Mouse (Mus musculus): ENCODE measurements around the gene Ybx2. TPM values are rescaled to one million over a fixed set of nuclear protein-coding genes. Genes with fewer than 3 reads are reported as not detected.
"Not testable (repeated sequence)": the region's sequence is repeated elsewhere in the genome, so short reads cannot be mapped to it uniquely, and the experiment has no call there.

Gene Ybx2
- total RNA-seq, 2 experiments from 2014 or later, result 14.2 to 32.6 TPM

DNA sequence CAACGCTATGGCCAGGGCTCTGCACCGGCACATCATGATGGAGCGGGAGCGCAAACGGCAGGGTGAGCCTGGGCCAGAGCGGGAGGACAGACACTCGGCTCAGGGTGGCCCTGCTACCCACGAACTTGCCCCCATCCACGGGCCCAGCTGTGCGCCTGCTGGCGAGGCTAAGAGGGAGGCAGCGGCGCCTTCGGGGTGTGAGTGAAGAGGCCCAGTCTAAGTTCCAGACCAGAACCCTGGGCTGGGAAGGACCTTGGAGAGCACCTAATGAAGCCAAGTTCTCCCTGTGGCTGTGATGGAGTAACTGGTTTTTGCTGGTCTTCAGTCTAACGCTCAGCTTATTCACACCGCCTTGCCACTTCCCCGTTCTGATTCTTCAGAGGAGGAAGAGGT is 21.2 kb upstream of the Ybx2 start:
- DNase-seq (ENCODE audit: low spot score in 2 of 2), result peak in 1 of 2 experiments; percentile 42

- no peak for DNase-seq (ENCODE audit: low spot score in 2 of 2)
Observed at GRCm38 (mm10) chr11:69914917-69915430, 20.6 kb upstream of the Ybx2 start.

- no peak for DNase-seq (ENCODE audit: low spot score in 2 of 2)
Observed at GRCm38 (mm10) chr11:69915667-69916627, 19.6 kb upstream of the Ybx2 start.

GRCm38 (mm10) chr11:69916652-69917378 is 18.8 kb upstream of the Ybx2 start:
- DNase-seq (ENCODE audit: low spot score in 2 of 2), result not testable (repeated sequence)

GRCm38 (mm10) chr11:69917379-69917948 is 18.1 kb upstream of the Ybx2 start:
- no peak for DNase-seq (ENCODE audit: low spot score in 2 of 2)

- no peak for DNase-seq (ENCODE audit: low spot score in 2 of 2)
Observed at GRCm38 (mm10) chr11:69918118-69918517, 17.5 kb upstream of the Ybx2 start.

GRCm38 (mm10) chr11:69919053-69919452 is 16.5 kb upstream of the Ybx2 start:
- no peak for DNase-seq (ENCODE audit: low spot score in 2 of 2)

DNA sequence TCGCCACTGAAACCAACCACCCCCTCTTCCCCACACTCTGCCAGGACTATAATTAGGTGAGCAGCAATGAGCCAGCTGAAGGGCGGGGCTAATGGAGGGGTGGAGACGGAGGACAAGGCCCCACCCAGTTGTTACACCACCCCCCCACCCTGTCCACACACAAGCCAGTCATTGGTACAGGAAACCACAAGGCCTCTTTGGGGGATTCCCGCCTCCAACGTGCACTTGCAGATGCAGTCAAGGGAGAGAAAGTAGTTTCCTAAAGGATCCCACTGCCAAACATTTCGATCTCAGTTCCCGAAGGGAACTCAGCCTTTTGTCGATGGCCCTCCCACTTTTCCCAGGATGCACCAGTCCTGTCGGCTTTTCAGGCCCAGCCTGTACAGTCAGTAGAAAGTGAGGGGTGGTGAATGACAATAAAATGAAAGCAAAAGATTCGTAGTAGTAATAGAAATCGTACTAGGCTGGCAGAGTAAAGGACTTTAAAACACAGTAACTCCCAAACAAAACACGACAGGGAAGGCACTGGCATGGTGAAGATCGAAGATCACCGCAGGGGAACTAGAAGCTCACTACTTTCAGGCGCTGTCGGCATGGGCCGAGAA is 15.8 kb upstream of the Ybx2 start:
- DNase-seq (ENCODE audit: low spot score in 2 of 2), result peak; percentile 69 to 72

GRCm38 (mm10) chr11:69920266-69921031 is 15.1 kb upstream of the Ybx2 start:
- peak in 1 of 2 experiments; percentile 47 for DNase-seq (ENCODE audit: low spot score in 2 of 2)

DNA sequence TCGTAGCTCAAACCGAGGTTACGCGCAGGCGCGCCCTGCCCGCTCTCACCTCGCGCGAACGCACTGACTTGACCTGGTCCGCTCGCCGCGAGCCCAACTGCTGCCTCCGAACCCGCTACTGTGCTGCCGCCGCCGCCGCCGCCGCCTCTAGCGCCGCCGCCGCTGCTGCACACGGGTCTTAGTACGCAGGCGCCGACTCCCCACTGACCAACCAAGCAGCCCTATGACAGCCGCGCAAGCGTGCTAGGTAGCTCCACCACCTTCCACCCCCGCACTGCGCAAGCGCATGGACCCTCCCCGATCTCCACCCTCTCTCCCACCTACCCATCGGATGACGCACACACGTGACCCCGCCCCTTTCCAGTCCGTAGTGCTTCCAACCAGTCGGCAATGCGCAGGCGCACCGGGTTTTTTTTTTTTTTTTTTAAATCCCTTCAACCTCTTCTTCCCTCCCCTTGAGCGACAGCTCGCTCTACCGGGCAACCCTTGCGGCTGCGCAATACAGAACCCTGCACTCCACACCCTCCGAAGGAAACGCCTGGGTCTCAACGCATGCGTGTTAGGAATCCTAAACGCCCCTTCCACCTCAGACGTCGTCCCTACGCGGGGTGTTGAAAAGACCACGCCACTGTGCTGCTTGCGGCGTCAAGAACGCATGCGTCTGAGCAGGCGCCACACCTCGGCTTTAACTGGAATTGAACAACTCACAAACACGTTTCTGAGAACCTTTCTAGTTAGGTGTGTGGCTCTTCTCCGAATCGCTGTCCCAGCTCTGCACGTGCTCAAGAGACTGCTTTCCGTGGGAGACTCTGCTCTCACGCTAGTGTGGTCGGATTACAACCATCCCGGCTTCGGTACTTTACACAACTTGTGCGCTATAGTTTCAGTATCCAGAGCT is 14.2 kb upstream of the Ybx2 start, which contains the start of gene Eif5a:
Gene Eif5a (minus strand): TSS at position 845 of the 898 bp plus-strand sequence.
- DNase-seq (ENCODE audit: low spot score in 2 of 2), result peak; percentile 100

DNA sequence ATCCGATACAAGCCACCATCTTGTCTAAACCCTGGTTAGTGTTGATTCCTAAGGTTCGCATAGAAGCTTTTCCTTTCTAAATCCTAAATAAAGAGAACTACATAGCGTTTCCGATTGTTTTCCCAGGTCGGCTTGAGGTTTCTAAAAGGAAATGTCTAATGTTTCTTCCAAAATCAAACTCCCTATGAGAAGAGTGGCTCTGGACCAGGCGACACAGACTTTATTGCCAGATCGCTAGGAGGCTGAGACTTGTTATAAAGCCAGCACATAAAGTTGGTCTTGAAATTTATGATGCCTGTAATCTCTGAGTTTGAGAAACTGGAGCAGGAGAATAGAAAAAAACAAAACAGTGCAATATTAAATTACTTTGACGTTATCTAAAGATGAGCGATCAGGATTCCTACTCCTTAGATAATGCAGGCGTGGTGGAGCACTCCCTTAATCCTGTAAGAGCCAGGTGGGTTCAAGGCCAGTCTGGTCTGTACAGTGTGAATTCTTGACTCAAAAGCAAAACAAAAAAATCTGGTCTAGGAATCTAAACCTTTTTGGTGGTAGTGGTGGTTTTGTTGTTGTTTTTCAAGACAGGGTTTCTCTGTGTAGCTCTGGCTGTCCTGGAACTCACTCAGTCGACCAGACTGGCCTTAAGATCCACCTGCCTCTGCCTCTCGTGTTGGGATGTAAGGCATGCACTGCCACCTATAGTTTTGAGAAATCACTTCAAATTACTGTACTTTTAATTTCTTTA is 13.4 kb upstream of the Ybx2 start:
- DNase-seq (ENCODE audit: low spot score in 2 of 2), result peak in 1 of 2 experiments; percentile 23

- no peak for DNase-seq (ENCODE audit: low spot score in 2 of 2)
Observed at GRCm38 (mm10) chr11:69922796-69923195, 12.8 kb upstream of the Ybx2 start.

DNA sequence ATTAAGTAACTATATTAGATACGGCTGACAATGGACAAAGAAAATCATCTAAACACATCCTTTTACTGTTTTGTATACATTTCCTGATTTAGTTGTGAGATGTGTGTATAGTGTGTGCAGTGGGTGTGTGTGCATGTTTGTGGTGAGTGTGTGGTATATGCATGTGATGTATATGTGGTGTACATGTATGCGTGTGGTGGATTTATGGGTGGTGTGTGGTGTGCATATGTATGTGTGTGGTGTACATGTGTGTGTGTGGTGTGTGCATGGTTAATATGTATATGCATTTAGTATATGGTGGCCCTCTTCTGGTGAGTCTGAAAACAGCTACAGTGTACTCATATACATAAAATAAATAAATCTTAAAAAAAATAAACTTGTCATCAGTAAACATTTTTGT is 8.1 kb upstream of the Ybx2 start:
- no peak for DNase-seq (ENCODE audit: low spot score in 2 of 2)

DNA sequence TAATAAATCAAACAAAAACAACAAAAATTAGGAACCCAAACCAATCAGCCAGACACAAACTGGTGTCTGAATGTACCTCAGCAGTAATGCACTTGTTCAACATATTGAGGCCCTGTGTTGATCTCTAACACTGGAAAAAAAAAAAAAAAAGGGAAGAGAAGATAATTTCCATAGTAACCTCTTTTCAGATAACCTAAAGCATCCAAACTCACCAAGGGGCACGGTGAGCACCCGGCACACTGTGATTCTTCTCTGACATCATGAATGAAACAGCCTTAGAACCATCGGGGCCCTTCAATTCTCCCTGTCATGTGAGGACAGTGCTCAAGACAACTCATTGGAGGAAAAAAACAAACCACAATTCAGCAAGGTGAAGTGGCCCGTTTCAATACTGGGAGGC is 5.9 kb upstream of the Ybx2 start:
- DNase-seq (ENCODE audit: low spot score in 2 of 2), result no peak

- DNase-seq (ENCODE audit: low spot score in 2 of 2), result not testable (repeated sequence)
Observed at GRCm38 (mm10) chr11:69930176-69930575, 5.4 kb upstream of the Ybx2 start.

GRCm38 (mm10) chr11:69930967-69931537 is 4.5 kb upstream of the Ybx2 start:
- DNase-seq (ENCODE audit: low spot score in 2 of 2), result no peak

DNA sequence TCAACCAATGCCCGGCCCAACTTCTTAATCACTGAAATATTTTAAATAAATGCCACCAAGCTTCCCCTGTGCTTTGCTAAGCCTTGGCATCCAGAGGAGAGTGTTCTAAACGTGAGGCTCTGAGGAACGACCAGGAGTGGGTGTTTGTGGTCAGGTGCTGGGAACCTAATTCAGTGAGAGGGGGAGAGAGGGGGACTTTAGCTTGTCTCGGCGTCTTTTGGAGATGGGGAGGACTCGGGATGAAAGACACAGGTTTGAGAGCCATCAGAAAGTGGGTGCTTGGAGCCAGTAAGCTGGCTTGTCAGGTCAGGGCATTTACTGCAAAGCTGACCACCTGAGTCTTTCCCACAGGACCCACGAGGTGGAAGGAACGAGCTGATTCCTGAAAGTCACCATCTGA is 3.8 kb upstream of the Ybx2 start:
- DNase-seq (ENCODE audit: low spot score in 2 of 2), result no peak

- no peak for DNase-seq (ENCODE audit: low spot score in 2 of 2)
Observed at GRCm38 (mm10) chr11:69932254-69932653, 3.3 kb upstream of the Ybx2 start.
